Mouse (Mus musculus): ENCODE measurements at regions not wholly inside any gene's neighbourhood (a gene's known extent, or its start where the extent isn't known, plus 50 kb on each side); places are given as distances from the start of the nearest gene placed in this dataset.

- no peak for DNase-seq
Measured at GRCm38 (mm10) chr8:128168819-128169218, 189.6 kb upstream of the Nrp1 start.

GRCm38 (mm10) chr8:128171116-128171515 is 187.3 kb upstream of the Nrp1 start:
- DNase-seq: no peak

- no peak for DNase-seq
Measured at GRCm38 (mm10) chr8:128180214-128180613, 178.2 kb upstream of the Nrp1 start.

DNA sequence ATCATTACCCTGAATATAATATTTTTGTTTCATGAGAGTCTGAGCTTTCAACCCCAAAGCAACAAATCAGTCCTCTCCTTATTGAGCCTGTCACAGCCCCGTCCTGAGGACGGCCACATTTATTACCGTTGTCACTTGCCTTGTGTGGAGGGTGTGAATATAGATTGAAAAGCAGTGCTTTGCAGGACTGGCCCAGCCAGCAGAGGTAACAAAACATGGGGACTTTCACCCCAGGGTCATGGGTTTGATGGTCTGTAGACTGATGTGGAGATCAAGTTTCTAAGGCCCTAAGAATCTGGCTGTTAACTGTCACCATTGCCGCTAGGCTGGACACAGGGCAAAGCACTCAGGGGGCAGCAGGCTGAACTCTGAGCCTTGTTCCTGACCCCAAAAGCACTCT is 175.3 kb upstream of the Nrp1 start:
- no peak for DNase-seq

GRCm38 (mm10) chr8:128188321-128188720 is 170.1 kb upstream of the Nrp1 start:
- DNase-seq: no peak

DNA sequence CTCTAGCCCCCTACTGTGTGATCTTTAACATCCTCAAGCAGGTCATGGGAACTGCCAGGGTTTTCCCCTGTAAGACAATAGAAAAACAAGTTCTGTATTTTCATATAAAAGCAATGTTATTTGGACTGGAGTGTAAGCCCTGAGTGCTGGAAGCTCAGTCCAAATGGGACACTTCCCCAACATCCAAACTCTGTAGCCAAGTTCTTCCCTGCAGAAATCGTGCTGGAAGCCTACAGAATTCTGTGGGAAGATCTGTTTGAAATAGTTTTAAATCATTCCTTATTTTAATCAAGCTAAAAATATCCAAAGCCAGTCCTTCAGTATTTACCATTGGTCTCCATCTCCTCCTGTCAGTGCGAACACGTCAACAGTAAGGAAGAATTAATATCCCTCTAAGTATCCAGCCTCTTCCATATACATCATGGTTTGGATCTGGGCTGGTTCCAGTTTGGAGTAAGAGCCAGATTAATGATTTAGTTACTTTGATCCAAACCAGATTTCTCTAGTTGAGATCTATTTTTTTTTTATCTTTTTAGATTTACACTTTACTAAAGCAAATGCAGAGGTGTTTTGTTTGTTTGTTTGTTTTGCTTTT is 165.0 kb upstream of the Nrp1 start:
- DNase-seq: no peak

GRCm38 (mm10) chr8:128200815-128201214 is 157.6 kb upstream of the Nrp1 start:
- DNase-seq: no peak

- no peak for DNase-seq
Measured at GRCm38 (mm10) chr8:128201635-128202034, 156.8 kb upstream of the Nrp1 start.

DNA sequence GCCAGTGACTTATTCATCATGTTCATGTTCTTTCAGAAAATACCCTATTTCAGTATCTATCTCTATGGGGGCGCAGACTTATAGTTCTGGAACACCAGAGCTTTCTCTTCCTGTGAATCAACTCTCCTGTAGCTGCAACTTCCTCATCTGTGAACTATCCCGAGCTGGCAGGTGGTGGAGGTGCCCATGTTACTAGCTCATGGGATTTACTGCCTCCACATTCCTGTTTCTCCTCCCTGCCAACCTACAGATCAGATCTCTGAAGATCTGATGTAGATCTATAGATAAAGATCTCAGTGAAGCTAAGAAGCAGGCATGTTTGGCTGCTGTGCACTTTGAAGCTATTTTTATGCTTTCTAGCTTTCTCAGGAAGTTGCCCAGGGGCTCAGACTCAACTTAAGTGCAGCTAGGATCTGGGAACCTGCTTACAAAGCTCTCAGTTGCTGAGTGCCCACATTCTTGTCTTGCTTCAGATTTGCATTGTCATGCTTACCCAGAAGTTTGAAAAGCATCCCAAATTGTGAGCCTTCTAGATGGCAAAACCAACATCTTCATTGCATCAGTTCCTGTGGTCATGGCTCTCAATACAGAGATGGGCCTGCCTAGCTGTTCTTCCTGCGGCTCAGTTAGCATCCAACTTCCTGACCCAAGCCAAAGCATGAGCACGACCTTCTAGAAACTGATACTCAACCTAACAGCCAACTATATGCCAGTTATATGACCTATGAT is 156.1 kb upstream of the Nrp1 start:
- no peak for DNase-seq

- DNase-seq: no peak
Measured at GRCm38 (mm10) chr8:128204803-128205202, 153.6 kb upstream of the Nrp1 start.

GRCm38 (mm10) chr8:128207138-128207537 is 151.3 kb upstream of the Nrp1 start:
- no peak for DNase-seq

- DNase-seq: no peak
Measured at GRCm38 (mm10) chr8:128210761-128211160, 147.6 kb upstream of the Nrp1 start.

- DNase-seq: no peak
Measured at GRCm38 (mm10) chr8:128212223-128212622, 146.2 kb upstream of the Nrp1 start.

GRCm38 (mm10) chr8:128214256-128214655 is 144.1 kb upstream of the Nrp1 start:
- DNase-seq: no peak

- DNase-seq: no peak
Measured at GRCm38 (mm10) chr8:128218886-128219285, 139.5 kb upstream of the Nrp1 start.

GRCm38 (mm10) chr8:128219539-128219938 is 138.9 kb upstream of the Nrp1 start:
- DNase-seq: peak; percentile 81 to 84

DNA sequence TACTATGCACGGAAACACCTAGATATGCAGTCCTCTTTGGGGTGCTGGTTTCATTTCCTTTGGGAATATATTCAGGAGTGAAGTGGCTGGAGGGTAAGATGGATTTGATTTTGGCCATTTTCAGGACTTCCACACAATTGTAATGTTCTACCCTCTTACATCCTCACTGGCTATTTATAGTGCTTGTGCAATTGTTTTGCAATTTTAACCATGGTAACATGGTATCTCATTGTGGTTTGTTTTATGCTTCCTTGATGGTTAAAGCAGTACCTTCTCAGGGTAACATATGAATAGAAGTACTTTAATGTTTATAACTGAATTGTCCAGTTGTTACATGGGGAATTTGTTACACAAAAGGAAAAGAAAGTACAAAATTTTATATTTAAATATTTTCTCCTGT is 135.3 kb upstream of the Nrp1 start:
- DNase-seq: no peak

DNA sequence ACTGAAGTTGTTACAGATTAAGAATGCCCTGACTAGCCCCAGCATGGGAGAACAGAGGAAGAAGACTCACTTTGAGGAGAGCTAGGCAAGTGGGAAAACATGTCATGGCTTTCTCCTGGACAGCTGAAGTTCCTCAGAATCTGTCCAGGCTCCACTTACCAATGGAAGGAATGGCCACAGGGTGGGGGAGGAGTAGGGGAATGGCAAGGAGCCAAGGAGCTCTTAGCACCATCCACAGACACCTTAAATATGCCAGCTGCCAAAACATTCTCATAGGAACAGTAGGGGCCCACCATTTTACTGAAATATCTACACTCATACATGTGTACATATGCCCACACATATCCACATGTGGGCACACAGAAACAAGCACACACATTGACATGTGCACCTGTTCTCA is 134.9 kb upstream of the Nrp1 start:
- no peak for DNase-seq

DNA sequence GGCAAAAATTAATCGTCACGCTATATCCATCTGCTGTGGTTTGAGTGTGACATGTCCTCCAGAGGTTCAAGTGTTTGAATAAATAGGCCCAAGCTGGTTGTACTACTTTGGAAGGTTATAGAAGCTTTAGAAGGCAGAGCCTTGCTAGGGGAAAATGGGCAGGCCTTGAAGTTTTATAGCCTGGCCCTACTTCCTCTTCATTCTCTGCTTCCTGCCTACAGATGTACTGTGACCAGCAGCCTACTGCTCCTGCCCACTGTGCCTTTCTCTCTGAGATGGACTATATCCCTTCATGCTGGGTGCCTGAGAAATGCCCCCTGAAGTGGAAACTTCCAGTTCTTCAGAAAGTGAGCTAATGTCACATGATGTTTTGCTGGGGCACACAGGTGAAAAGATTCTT is 133.3 kb upstream of the Nrp1 start:
- no peak for DNase-seq

DNA sequence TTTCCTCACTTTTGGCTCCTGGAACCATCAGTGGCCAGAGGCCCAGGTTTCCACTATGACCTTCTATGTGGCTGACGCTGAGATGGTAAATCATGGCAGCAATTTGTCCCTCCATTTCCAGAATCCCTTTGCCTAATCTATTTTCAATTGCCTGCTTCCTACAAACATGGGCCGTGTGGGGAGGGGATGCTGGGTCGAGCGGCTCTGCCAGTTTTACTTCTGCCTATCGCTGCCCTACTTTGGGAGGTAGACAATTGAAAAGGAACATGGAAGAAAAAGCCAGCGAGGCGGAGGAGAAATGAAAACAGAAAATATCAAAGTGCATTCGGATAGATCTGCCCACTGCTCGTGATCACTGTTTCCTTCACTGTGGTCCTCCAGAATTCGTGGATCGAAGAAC is 123.3 kb upstream of the Nrp1 start:
- DNase-seq: no peak

GRCm38 (mm10) chr8:128235527-128235926 is 122.9 kb upstream of the Nrp1 start:
- DNase-seq: no peak

- DNase-seq: no peak
Measured at GRCm38 (mm10) chr8:128236097-128236496, 122.3 kb upstream of the Nrp1 start.

- no peak for DNase-seq
Measured at GRCm38 (mm10) chr8:128238948-128239347, 119.5 kb upstream of the Nrp1 start.

DNA sequence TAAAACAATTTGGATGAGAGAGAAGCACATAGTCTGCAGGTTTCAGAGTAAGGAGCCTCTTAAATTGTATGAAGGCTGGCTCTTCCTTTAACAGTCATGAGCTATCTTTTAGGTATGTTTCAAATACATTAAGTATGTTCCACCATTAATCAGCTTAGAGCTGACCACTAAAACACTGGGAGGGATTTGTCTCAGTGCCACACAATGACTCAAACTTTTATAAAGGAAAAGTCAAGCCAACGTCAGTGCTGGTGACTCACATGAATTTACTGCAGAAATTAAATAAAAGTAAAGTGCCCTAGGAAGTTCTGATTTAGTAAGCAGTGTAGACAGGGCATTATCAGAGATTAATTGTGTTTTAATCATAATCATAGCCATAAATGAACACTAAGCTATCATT is 118.6 kb upstream of the Nrp1 start:
- DNase-seq: no peak

DNA sequence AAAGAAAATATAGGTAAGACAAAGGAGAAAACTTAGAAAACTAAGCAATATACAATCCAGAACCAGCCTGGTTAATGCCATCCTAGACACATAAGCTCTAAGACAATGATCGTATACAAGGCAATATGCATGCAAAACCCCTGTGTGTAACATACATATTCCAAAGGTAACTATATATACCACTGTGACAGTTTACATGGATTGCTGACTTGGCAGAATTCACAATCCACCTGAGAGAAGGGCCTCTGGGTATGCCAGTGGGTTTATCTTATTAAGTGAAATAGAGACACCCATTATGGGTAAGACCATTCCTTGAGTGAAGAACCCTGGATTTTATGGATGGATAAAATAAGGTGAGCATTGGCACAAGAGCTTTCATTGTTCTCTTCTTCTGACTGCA is 117.2 kb upstream of the Nrp1 start:
- no peak for DNase-seq

Measured in cerebellum, postnatal 25 days (tissue).